35 mouse cellular contexts compared by ENCODE assay signal in genomic region chr17:9543224-9543797, GRCm38 (mm10).
DNase-seq lines count a peak whose midpoint lies in the region; ATAC-seq and TF ChIP-seq lines count a peak whose summit lies in the region.
"Had no signal": no experiment of that assay in that cellular context is flagged by ENCODE, and none has a peak within 500 bp of the region (broad histone marks: within the 10 kb centered on the region; RNA-seq: fewer than 3 reads in every experiment).

No protein-coding gene starts in this region.

- peak overlapping the region; percentile 59 for H3K27ac ChIP-seq in forebrain, embryonic 11.5 days (ENCODE audit: low read depth, low read length)
- H3K27ac ChIP-seq in forebrain, embryonic 10.5 days = no peak overlapping the region
- H3K27ac ChIP-seq in midbrain, embryonic 12.5 days (replicated peaks) = peak overlapping the region; percentile 27
- no peak overlapping the region for H3K27ac ChIP-seq in midbrain, postnatal 0 days (ENCODE audit: low read depth, low read length)
- H3K27ac ChIP-seq in forebrain, embryonic 16.5 days (ENCODE audit: low read length) = peak overlapping the region; percentile 51
- H3K27ac ChIP-seq in left cerebral cortex, adult 2 months = no peak overlapping the region
- H3K27ac ChIP-seq: embryonic facial prominence, embryonic 13.5 days; heart, embryonic 13.5 days; hindbrain, embryonic 15.5 days; intestine, embryonic 15.5 days; kidney, postnatal 0 days; limb, embryonic 10.5 days; limb, embryonic 15.5 days; liver, embryonic 13.5 days; neural tube, embryonic 15.5 days; stomach, postnatal 0 days had no signal

- no peak for DNase-seq in forebrain, embryonic 11.5 days (ENCODE audit: low spot score)
- DNase-seq in forebrain, embryonic 10.5 days (ENCODE audit: extremely low spot score, low spot score) = no peak
- DNase-seq in midbrain, postnatal 0 days (ENCODE audit: low spot score) = no peak
- peak; percentile 79 for DNase-seq in retina, postnatal 1 day
- no peak for DNase-seq in left cerebral cortex, adult 2 months (ENCODE audit: extremely low spot score in 1 of 2, low spot score in 2 of 2)
- no peak for DNase-seq in heart, postnatal 14 days
- DNase-seq: adrenal gland, postnatal 25 days; cerebellum, adult 18-20 months; cerebellum, postnatal 10 days; gastrocnemius, postnatal 10 days; heart, postnatal 10 days; kidney, adult 2 months; kidney, postnatal 4 days; liver, embryonic 13.5 days; lung, adult 18-20 months; lung, postnatal 4 days; right cerebral cortex, adult 18-20 months; right cerebral cortex, postnatal 4 days; thymus, adult 2 months; thymus, postnatal 4 days had no signal

- no peak for TF ChIP-seq CTCF in midbrain, postnatal 0 days (IDR thresholded peaks at IDR 0.05)
- no peak for TF ChIP-seq CTCF in left cerebral cortex, adult 2 months (IDR thresholded peaks at IDR 0.05)

- no peaks in the 10 kb centered on the region for H3K36me3 ChIP-seq in forebrain, embryonic 11.5 days (ENCODE audit: control insufficient read depth, insufficient read depth, low read length)
- no peaks in the 10 kb centered on the region for H3K36me3 ChIP-seq in forebrain, embryonic 10.5 days (replicated peaks)
- no peaks in the 10 kb centered on the region for H3K36me3 ChIP-seq in midbrain, embryonic 12.5 days
- H3K36me3 ChIP-seq in midbrain, postnatal 0 days (ENCODE audit: insufficient read depth, low read length) = no peaks in the 10 kb centered on the region
- no peaks in the 10 kb centered on the region for H3K36me3 ChIP-seq in forebrain, embryonic 16.5 days (ENCODE audit: control insufficient read depth, insufficient read depth)
- H3K36me3 ChIP-seq: embryonic facial prominence, embryonic 13.5 days; G1E; heart, embryonic 13.5 days; hindbrain, embryonic 15.5 days; intestine, embryonic 15.5 days; limb, embryonic 10.5 days; limb, embryonic 15.5 days; liver, embryonic 13.5 days; neural tube, embryonic 15.5 days had no signal

- no peak overlapping the region for H3K4me3 ChIP-seq in forebrain, embryonic 11.5 days (ENCODE audit: low read depth, low read length)
- no peak overlapping the region for H3K4me3 ChIP-seq in forebrain, embryonic 10.5 days
- H3K4me3 ChIP-seq in midbrain, embryonic 12.5 days = no peak overlapping the region
- no peak overlapping the region for H3K4me3 ChIP-seq in midbrain, postnatal 0 days (ENCODE audit: low read depth, low read length)
- no peak overlapping the region for H3K4me3 ChIP-seq in forebrain, embryonic 16.5 days (replicated peaks; ENCODE audit: low read length)
- H3K4me3 ChIP-seq in left cerebral cortex, adult 2 months = no peak overlapping the region
- H3K4me3 ChIP-seq: embryonic facial prominence, embryonic 13.5 days; heart, embryonic 13.5 days; hindbrain, embryonic 15.5 days; intestine, embryonic 15.5 days; limb, embryonic 10.5 days; limb, embryonic 15.5 days; liver, embryonic 13.5 days; megakaryocyte, embryonic 14.5 days; neural tube, embryonic 15.5 days had no signal

- ATAC-seq in forebrain, embryonic 11.5 days (replicated peaks; ENCODE audit: low FRiP score) = peak; percentile 93
- peak; percentile 80 for ATAC-seq in midbrain, embryonic 12.5 days (ENCODE audit: low FRiP score, low read depth)
- ATAC-seq in midbrain, postnatal 0 days (ENCODE audit: low FRiP score) = no peak
- peak; percentile 94 for ATAC-seq in forebrain, embryonic 16.5 days
- ATAC-seq: intestine, embryonic 15.5 days; lung, postnatal 0 days; Patski had no signal

- WGBS in forebrain, embryonic 11.5 days = 34% methylated on average over 5 of the region's 5 CpGs
- WGBS in forebrain, embryonic 10.5 days = 61% methylated on average over 5 of the region's 5 CpGs
- WGBS in midbrain, embryonic 12.5 days = 55% methylated on average over 5 of the region's 5 CpGs
- 38% methylated on average over 5 of the region's 5 CpGs for WGBS in midbrain, postnatal 0 days
- 6% methylated on average over 5 of the region's 5 CpGs for WGBS in forebrain, embryonic 16.5 days

- peaks cover 6% of the 10 kb centered on the region; the same call in 1 of the 2 replicates for H3K4me1 ChIP-seq in forebrain, embryonic 11.5 days (replicated peaks; ENCODE audit: control insufficient read depth, insufficient read depth, low read length)
- peaks cover 26% of the 10 kb centered on the region for H3K4me1 ChIP-seq in forebrain, embryonic 10.5 days
- peaks cover 17% of the 10 kb centered on the region for H3K4me1 ChIP-seq in midbrain, embryonic 12.5 days
- no peaks in the 10 kb centered on the region for H3K4me1 ChIP-seq in midbrain, postnatal 0 days (ENCODE audit: insufficient read depth, low read length)
- H3K4me1 ChIP-seq in forebrain, embryonic 16.5 days (replicated peaks; ENCODE audit: control insufficient read depth, insufficient read depth, low read length) = peaks cover 7% of the 10 kb centered on the region
- H3K4me1 ChIP-seq: embryonic facial prominence, embryonic 13.5 days; heart, embryonic 13.5 days; intestine, embryonic 15.5 days; limb, embryonic 10.5 days; limb, embryonic 15.5 days; liver, embryonic 13.5 days; megakaryocyte, embryonic 14.5 days; neural tube, embryonic 15.5 days had no signal

- H3K4me2 ChIP-seq in forebrain, embryonic 11.5 days (ENCODE audit: low read depth, low read length, severe bottlenecking) = no peak overlapping the region
- no peak overlapping the region for H3K4me2 ChIP-seq in midbrain, embryonic 12.5 days (replicated peaks)
- H3K4me2 ChIP-seq in midbrain, postnatal 0 days (ENCODE audit: low read depth, low read length, poor library complexity, severe bottlenecking) = no peak overlapping the region
- H3K4me2 ChIP-seq in forebrain, embryonic 16.5 days (ENCODE audit: low read length) = no peak overlapping the region
- H3K4me2 ChIP-seq: embryonic facial prominence, embryonic 13.5 days; heart, embryonic 13.5 days; hindbrain, embryonic 15.5 days; intestine, embryonic 15.5 days; limb, embryonic 15.5 days; liver, embryonic 13.5 days; neural tube, embryonic 15.5 days had no signal

- no peaks in the 10 kb centered on the region for H3K27me3 ChIP-seq in forebrain, embryonic 11.5 days (ENCODE audit: control insufficient read depth, insufficient read depth, low read length)
- no peaks in the 10 kb centered on the region for H3K27me3 ChIP-seq in forebrain, embryonic 10.5 days (ENCODE audit: poor library complexity, severe bottlenecking)
- no peaks in the 10 kb centered on the region for H3K27me3 ChIP-seq in midbrain, embryonic 12.5 days
- H3K27me3 ChIP-seq in midbrain, postnatal 0 days (ENCODE audit: insufficient read depth, low read length) = no peaks in the 10 kb centered on the region
- H3K27me3 ChIP-seq in forebrain, embryonic 16.5 days (replicated peaks; ENCODE audit: control insufficient read depth, insufficient read depth, low read length) = no peaks in the 10 kb centered on the region
- H3K27me3 ChIP-seq: embryonic facial prominence, embryonic 13.5 days; heart, embryonic 13.5 days; intestine, embryonic 15.5 days; limb, embryonic 15.5 days; liver, embryonic 13.5 days; megakaryocyte, embryonic 14.5 days; neural tube, embryonic 15.5 days; Patski had no signal

- H3K9ac ChIP-seq in forebrain, embryonic 11.5 days (ENCODE audit: low read length) = no peak overlapping the region
- H3K9ac ChIP-seq in midbrain, embryonic 12.5 days (replicated peaks) = no peak overlapping the region
- no peak overlapping the region for H3K9ac ChIP-seq in midbrain, postnatal 0 days (replicated peaks; ENCODE audit: low read length, poor library complexity, severe bottlenecking)
- H3K9ac ChIP-seq in forebrain, embryonic 16.5 days (replicated peaks; ENCODE audit: low read depth, low read length) = no peak overlapping the region
- H3K9ac ChIP-seq: embryonic facial prominence, embryonic 13.5 days; heart, embryonic 13.5 days; hindbrain, embryonic 15.5 days; intestine, embryonic 15.5 days; limb, embryonic 15.5 days; liver, embryonic 13.5 days; neural tube, embryonic 15.5 days had no signal

- H3K9me3 ChIP-seq in forebrain, embryonic 11.5 days (ENCODE audit: control insufficient read depth, low read length) = no peaks in the 10 kb centered on the region
- H3K9me3 ChIP-seq in forebrain, embryonic 10.5 days = peaks cover 8% of the 10 kb centered on the region
- peaks cover 7% of the 10 kb centered on the region; the same call in 1 of the 2 replicates for H3K9me3 ChIP-seq in midbrain, embryonic 12.5 days
- H3K9me3 ChIP-seq in midbrain, postnatal 0 days (ENCODE audit: low read length) = no peaks in the 10 kb centered on the region
- peaks cover 3% of the 10 kb centered on the region; the same call in 1 of the 2 replicates for H3K9me3 ChIP-seq in forebrain, embryonic 16.5 days (ENCODE audit: control insufficient read depth, low read length)
- H3K9me3 ChIP-seq: G1E; hindbrain, embryonic 15.5 days; intestine, embryonic 15.5 days; limb, embryonic 10.5 days; neural tube, embryonic 15.5 days had no signal

- intact Hi-C loops in left cerebral cortex, adult 2 months (cut with DNase I) = no loop called here
- intact Hi-C loops in heart, postnatal 14 days (cut with DNase I) = no loop called here

Comparison
In these comparisons a context has a peak if more than half of its experiments do, and no peak if none do; other contexts are left out.
1. H3K27ac ChIP-seq: peak in forebrain, embryonic 11.5 days (single experiment), midbrain, embryonic 12.5 days (single experiment) and forebrain, embryonic 16.5 days (single experiment); none in forebrain, embryonic 10.5 days (single experiment), midbrain, postnatal 0 days (single experiment) and left cerebral cortex, adult 2 months (single experiment).